Mouse (Mus musculus): ENCODE data around the gene Eif2a. TPM values are rescaled to one million over a fixed set of nuclear protein-coding genes. Genes with fewer than 3 reads are reported as not detected.
A peak's percentile ranks its signal among the peaks of the same experiment; 100 is the strongest.

Eif2a gene
- polyA plus RNA-seq, 1 experiment from 2014 or later: 43.0 TPM

- H3K36me3 ChIP-seq (replicated peaks; ENCODE audit: control insufficient read depth, insufficient read depth): peaks cover 87% of the 10 kb centered on the region
- H3K9me3 ChIP-seq (ENCODE audit: control insufficient read depth, low read length): no peaks in the 10 kb centered on the region
- ATAC-seq (ENCODE audit: low FRiP score): no peak
Measured at GRCm38 (mm10) chr3:58552001-58552811, 26.6 kb downstream of the Eif2a start.

GRCm38 (mm10) chr3:58556649-58557048, 31.0 kb downstream of the Eif2a start:
- Histone ChIP-seq H3K36me3 (replicated peaks; ENCODE audit: control insufficient read depth, insufficient read depth) (peaks cover 65% of the 10 kb centered on the region), H3K27ac (no peak overlapping the region), H3K4me1 (replicated peaks; ENCODE audit: control insufficient read depth, insufficient read depth, low read length) (no peaks in the 10 kb centered on the region), H3K9ac (no peak overlapping the region), H3K27me3 (ENCODE audit: control insufficient read depth, insufficient read depth, low read length) (no peaks in the 10 kb centered on the region), H3K9me3 (ENCODE audit: control insufficient read depth, low read length) (no peaks in the 10 kb centered on the region), H3K4me2 (replicated peaks) (no peak overlapping the region), H3K4me3 (replicated peaks; ENCODE audit: low read length) (no peak overlapping the region)
- ATAC-seq (ENCODE audit: low FRiP score): no peak
- no peak for DNase-seq (ENCODE audit: low spot score)
- 83% methylated on average over 7 of the region's 7 CpGs for WGBS

More at GRCm38 (mm10) chr3:58552001-58552811, 26.6 kb downstream of the Eif2a start:
- Histone ChIP-seq H3K9ac (no peak overlapping the region), H3K4me3 (replicated peaks; ENCODE audit: low read length) (no peak overlapping the region), H3K4me1 (replicated peaks; ENCODE audit: control insufficient read depth, insufficient read depth, low read length) (no peaks in the 10 kb centered on the region), H3K27me3 (ENCODE audit: control insufficient read depth, insufficient read depth, low read length) (no peaks in the 10 kb centered on the region), H3K27ac (no peak overlapping the region), H3K4me2 (replicated peaks) (no peak overlapping the region)
- 86% methylated on average over 1 of the region's 1 CpGs for WGBS
- no peak for DNase-seq (ENCODE audit: low spot score)

- ATAC-seq (ENCODE audit: low FRiP score) (no peak), DNase-seq (ENCODE audit: low spot score) (no peak)
- Histone ChIP-seq H3K4me3 (replicated peaks; ENCODE audit: low read length) (no peak overlapping the region), H3K9ac (no peak overlapping the region), H3K27me3 (ENCODE audit: control insufficient read depth, insufficient read depth, low read length) (no peaks in the 10 kb centered on the region), H3K4me2 (replicated peaks) (no peak overlapping the region), H3K36me3 (replicated peaks; ENCODE audit: control insufficient read depth, insufficient read depth) (peaks cover 32% of the 10 kb centered on the region), H3K27ac (no peak overlapping the region), H3K9me3 (ENCODE audit: control insufficient read depth, low read length) (no peaks in the 10 kb centered on the region), H3K4me1 (replicated peaks; ENCODE audit: control insufficient read depth, insufficient read depth, low read length) (no peaks in the 10 kb centered on the region)
- 27% methylated on average over 2 of the region's 2 CpGs for WGBS
Measured at GRCm38 (mm10) chr3:58559887-58560286, 34.3 kb downstream of the Eif2a start.

GRCm38 (mm10) chr3:58561437-58561836, 35.8 kb downstream of the Eif2a start:
- Histone ChIP-seq H3K4me2 (replicated peaks) (no peak overlapping the region), H3K27ac (no peak overlapping the region), H3K9me3 (ENCODE audit: control insufficient read depth, low read length) (no peaks in the 10 kb centered on the region), H3K27me3 (ENCODE audit: control insufficient read depth, insufficient read depth, low read length) (no peaks in the 10 kb centered on the region), H3K4me1 (replicated peaks; ENCODE audit: control insufficient read depth, insufficient read depth, low read length) (no peaks in the 10 kb centered on the region), H3K9ac (no peak overlapping the region), H3K4me3 (replicated peaks; ENCODE audit: low read length) (no peak overlapping the region), H3K36me3 (replicated peaks; ENCODE audit: control insufficient read depth, insufficient read depth) (peaks cover 17% of the 10 kb centered on the region)
- 30% methylated on average over 2 of the region's 2 CpGs for WGBS
- no peak for DNase-seq (ENCODE audit: low spot score)
- ATAC-seq (ENCODE audit: low FRiP score): no peak

- no peak overlapping the region for H3K9ac ChIP-seq
- no peak overlapping the region for H3K4me3 ChIP-seq (replicated peaks; ENCODE audit: low read length)
- WGBS: 92% methylated on average over 3 of the region's 3 CpGs
- no peaks in the 10 kb centered on the region for H3K27me3 ChIP-seq (ENCODE audit: control insufficient read depth, insufficient read depth, low read length)
- H3K4me1 ChIP-seq (replicated peaks; ENCODE audit: control insufficient read depth, insufficient read depth, low read length): no peaks in the 10 kb centered on the region; the same call in 1 of the 2 replicates
- no peak overlapping the region for H3K4me2 ChIP-seq (replicated peaks)
- no peak for ATAC-seq (ENCODE audit: low FRiP score)
- DNase-seq (ENCODE audit: low spot score): no peak
- no peaks in the 10 kb centered on the region for H3K36me3 ChIP-seq (replicated peaks; ENCODE audit: control insufficient read depth, insufficient read depth)
- no peak overlapping the region for H3K27ac ChIP-seq
- H3K9me3 ChIP-seq (ENCODE audit: control insufficient read depth, low read length): no peaks in the 10 kb centered on the region
Measured at GRCm38 (mm10) chr3:58570821-58571220, 45.2 kb downstream of the Eif2a start.

GRCm38 (mm10) chr3:58576137-58577066, 50.8 kb downstream of the Eif2a start, which contains the start of gene Selenot:
TSS of gene Selenot (plus strand) at chr3:58576636.
- Histone ChIP-seq H3K4me1 (replicated peaks; ENCODE audit: control insufficient read depth, insufficient read depth, low read length) (peaks cover 15% of the 10 kb centered on the region), H3K4me2 (replicated peaks) (peak within 1 kb of the TSS; percentile 65), H3K27ac (peak within 1 kb of the TSS; percentile 99), H3K9me3 (ENCODE audit: control insufficient read depth, low read length) (no peaks in the 10 kb centered on the region), H3K4me3 (replicated peaks; ENCODE audit: low read length) (peak within 1 kb of the TSS; percentile 95), H3K36me3 (replicated peaks; ENCODE audit: control insufficient read depth, insufficient read depth) (peaks cover 7% of the 10 kb centered on the region), H3K9ac (peak within 1 kb of the TSS; percentile 99), H3K27me3 (ENCODE audit: control insufficient read depth, insufficient read depth, low read length) (no peaks in the 10 kb centered on the region)
- ATAC-seq (ENCODE audit: low FRiP score) (peak; percentile 95), DNase-seq (ENCODE audit: low spot score) (peak; percentile 99)
- under 1% methylated on average over 59 of the region's 59 CpGs for WGBS

- Histone ChIP-seq H3K4me2 (replicated peaks) (peak overlapping the region; percentile 65), H3K27ac (peak overlapping the region; percentile 99), H3K4me3 (replicated peaks; ENCODE audit: low read length) (peak overlapping the region; percentile 95), H3K4me1 (replicated peaks; ENCODE audit: control insufficient read depth, insufficient read depth, low read length) (peaks cover 21% of the 10 kb centered on the region), H3K9me3 (ENCODE audit: control insufficient read depth, low read length) (no peaks in the 10 kb centered on the region), H3K27me3 (ENCODE audit: control insufficient read depth, insufficient read depth, low read length) (no peaks in the 10 kb centered on the region), H3K9ac (peak overlapping the region; percentile 99), H3K36me3 (replicated peaks; ENCODE audit: control insufficient read depth, insufficient read depth) (peaks cover 7% of the 10 kb centered on the region)
- under 1% methylated on average over 36 of the region's 36 CpGs for WGBS
- DNase-seq (ENCODE audit: low spot score) (peak; percentile 55), ATAC-seq (ENCODE audit: low FRiP score) (peak; percentile 77)
Measured at GRCm38 (mm10) chr3:58577067-58577503, 51.5 kb downstream of the Eif2a start.

GRCm38 (mm10) chr3:58577506-58578050, 52.0 kb downstream of the Eif2a start:
- H3K9me3 ChIP-seq (ENCODE audit: control insufficient read depth, low read length): no peaks in the 10 kb centered on the region
- peak overlapping the region; percentile 99 for H3K9ac ChIP-seq
- peaks cover 7% of the 10 kb centered on the region for H3K36me3 ChIP-seq (replicated peaks; ENCODE audit: control insufficient read depth, insufficient read depth)
- DNase-seq (ENCODE audit: low spot score): peak; percentile 29
- 19% methylated on average over 8 of the region's 8 CpGs for WGBS
- H3K4me1 ChIP-seq (replicated peaks; ENCODE audit: control insufficient read depth, insufficient read depth, low read length): peaks cover 21% of the 10 kb centered on the region
- ATAC-seq (ENCODE audit: low FRiP score): no peak
- H3K4me2 ChIP-seq (replicated peaks): peak overlapping the region; percentile 65
- H3K4me3 ChIP-seq (replicated peaks; ENCODE audit: low read length): peak overlapping the region; percentile 95
- H3K27ac ChIP-seq: peak overlapping the region; percentile 99
- no peaks in the 10 kb centered on the region for H3K27me3 ChIP-seq (ENCODE audit: control insufficient read depth, insufficient read depth, low read length)

- ATAC-seq (ENCODE audit: low FRiP score) (no peak), DNase-seq (ENCODE audit: low spot score) (no peak)
- Histone ChIP-seq H3K4me3 (replicated peaks; ENCODE audit: low read length) (no peak overlapping the region), H3K27ac (no peak overlapping the region), H3K9me3 (ENCODE audit: control insufficient read depth, low read length) (no peaks in the 10 kb centered on the region), H3K4me1 (replicated peaks; ENCODE audit: control insufficient read depth, insufficient read depth, low read length) (peaks cover 21% of the 10 kb centered on the region; the same call in 1 of the 2 replicates), H3K4me2 (replicated peaks) (no peak overlapping the region), H3K9ac (no peak overlapping the region), H3K36me3 (replicated peaks; ENCODE audit: control insufficient read depth, insufficient read depth) (peaks cover 17% of the 10 kb centered on the region), H3K27me3 (ENCODE audit: control insufficient read depth, insufficient read depth, low read length) (no peaks in the 10 kb centered on the region)
- WGBS: 91% methylated on average over 4 of the region's 4 CpGs
Measured at GRCm38 (mm10) chr3:58581530-58581929, 55.9 kb downstream of the Eif2a start.

Data from hindbrain, embryonic 14.5 days (tissue).